Mouse (Mus musculus): Measurements from ENCODE around the gene Thbs4. TPM values are rescaled to one million over a fixed set of nuclear protein-coding genes. Genes with fewer than 3 reads are reported as not detected.

Thbs4 gene
- polyA plus RNA-seq, 1 experiment from 2014 or later: 0.30 TPM

Other genes with a start within 250 kb of the Thbs4 start
- gene Spz1, start 218.6 kb downstream of the Thbs4 start, polyA plus RNA-seq (2015; fragmentation: Nextera tagmentation; extraction: Ambion mirVana): not detected in 2 replicates
- 17.3 and 20.1 TPM in 2 replicates for gene Serinc5, start 183.7 kb downstream of the Thbs4 start, polyA plus RNA-seq (2015; fragmentation: Nextera tagmentation; extraction: Ambion mirVana)
- gene Mtx3, start 49.9 kb upstream of the Thbs4 start, polyA plus RNA-seq (2015; fragmentation: Nextera tagmentation; extraction: Ambion mirVana): 0.52 and 0.83 TPM in 2 replicates

All from liver, embryonic 15.5 days (tissue).